Mouse (Mus musculus) CD4-positive, CD25-positive, alpha-beta regulatory T cell, adult 2 months (primary cell): ENCODE results near the gene Gcm1.

Source experiments
- DNase-seq: peaks from one replicate; pipeline ENCODE4 v3.0.0-alpha.2; 2012; ENCODE audit warnings: low read depth, low spot score

Gene Gcm1

GRCm38 (mm10) chr9:78051677-78052076 lies at the start of gene Gcm1:
Gene Gcm1 (plus strand): TSS chr9:78051924.
- DNase-seq: no peak

GRCm38 (mm10) chr9:78003278-78003677 lies 48.4 kb upstream of the Gcm1 start:
- DNase-seq: no peak

- peak; percentile 73 for DNase-seq
Measured at GRCm38 (mm10) chr9:78005481-78005880, 46.2 kb upstream of the Gcm1 start.

GRCm38 (mm10) chr9:78006209-78007001 lies 45.3 kb upstream of the Gcm1 start:
- peak; percentile 88 for DNase-seq

- DNase-seq: no peak
Measured at GRCm38 (mm10) chr9:78009382-78009781, 42.3 kb upstream of the Gcm1 start.

- DNase-seq: peak; percentile 23
Measured at GRCm38 (mm10) chr9:78010187-78010586, 41.5 kb upstream of the Gcm1 start.

GRCm38 (mm10) chr9:78010707-78011106 lies 41.0 kb upstream of the Gcm1 start:
- DNase-seq: peak; percentile 53

GRCm38 (mm10) chr9:78012066-78012465 lies 39.7 kb upstream of the Gcm1 start:
- DNase-seq: no peak

GRCm38 (mm10) chr9:78012681-78013080 lies 39.0 kb upstream of the Gcm1 start:
- no peak for DNase-seq

GRCm38 (mm10) chr9:78013813-78014212 lies 37.9 kb upstream of the Gcm1 start:
- peak; percentile 41 for DNase-seq

- no peak for DNase-seq
Measured at GRCm38 (mm10) chr9:78015816-78016215, 35.9 kb upstream of the Gcm1 start.

- DNase-seq: no peak
Measured at GRCm38 (mm10) chr9:78016288-78016687, 35.4 kb upstream of the Gcm1 start.

GRCm38 (mm10) chr9:78021256-78021655 lies 30.5 kb upstream of the Gcm1 start:
- DNase-seq: no peak

GRCm38 (mm10) chr9:78022187-78022945 lies 29.4 kb upstream of the Gcm1 start:
- no peak for DNase-seq

GRCm38 (mm10) chr9:78024823-78025222 lies 26.9 kb upstream of the Gcm1 start:
- DNase-seq: peak; percentile 76

- no peak for DNase-seq
Measured at GRCm38 (mm10) chr9:78027099-78027498, 24.6 kb upstream of the Gcm1 start.

GRCm38 (mm10) chr9:78030835-78031456 lies 20.8 kb upstream of the Gcm1 start:
- no peak for DNase-seq

GRCm38 (mm10) chr9:78032930-78033329 lies 18.8 kb upstream of the Gcm1 start:
- DNase-seq: no peak

- no peak for DNase-seq
Measured at GRCm38 (mm10) chr9:78035296-78035695, 16.4 kb upstream of the Gcm1 start.

GRCm38 (mm10) chr9:78035831-78036230 lies 15.9 kb upstream of the Gcm1 start:
- DNase-seq: no peak

GRCm38 (mm10) chr9:78038755-78039489 lies 12.8 kb upstream of the Gcm1 start:
- DNase-seq: peak; percentile 91

- DNase-seq: no peak
Measured at GRCm38 (mm10) chr9:78045171-78045570, 6.6 kb upstream of the Gcm1 start.
